Mouse (Mus musculus) c-Kit-positive CD71-positive TER-119-negative erythroid progenitor cells, embryonic 14.5 days (primary cell): Measurements from ENCODE around the gene Fam173a.
A peak's percentile ranks its signal among the peaks of the same experiment; 100 is the strongest.
"Not testable (repeated sequence)": the region's sequence is repeated elsewhere in the genome, so short reads cannot be mapped to it uniquely, and the experiment has no call there.

ENCODE experiments used
- DNase-seq: peaks from one replicate; pipeline ENCODE4 v3.0.0-alpha.2; 2013; ENCODE audit warnings: low read depth

Fam173a gene

GRCm38 (mm10) chr17:25828712-25829557 is 36.2 kb upstream of the Fam173a start, which contains the start of gene Jmjd8:
Jmjd8 (plus strand) TSS chr17:25828867.
- peak; percentile 69 for DNase-seq

- DNase-seq, result no peak
Observed at GRCm38 (mm10) chr17:25828223-25828594, 35.5 kb upstream of the Fam173a start.

GRCm38 (mm10) chr17:25827546-25828222 is 35.0 kb upstream of the Fam173a start:
- DNase-seq, result no peak

- DNase-seq, result no peak
Observed at GRCm38 (mm10) chr17:25827011-25827410, 34.3 kb upstream of the Fam173a start.

GRCm38 (mm10) chr17:25825984-25826570 is 33.4 kb upstream of the Fam173a start:
- DNase-seq, result no peak

GRCm38 (mm10) chr17:25825311-25825710 is 32.6 kb upstream of the Fam173a start:
- no peak for DNase-seq

GRCm38 (mm10) chr17:25824362-25825142 is 31.9 kb upstream of the Fam173a start:
- no peak for DNase-seq

- peak; percentile 87 for DNase-seq
Observed at GRCm38 (mm10) chr17:25823452-25823851, 30.8 kb upstream of the Fam173a start, which contains the start of gene Wdr24. Wdr24 (plus strand) TSS chr17:25823627.

GRCm38 (mm10) chr17:25818851-25819780 is 26.4 kb upstream of the Fam173a start:
- no peak for DNase-seq

- no peak for DNase-seq
Observed at GRCm38 (mm10) chr17:25817662-25818061, 25.0 kb upstream of the Fam173a start.

GRCm38 (mm10) chr17:25813471-25813870 is 20.8 kb upstream of the Fam173a start:
- peak; percentile 71 for DNase-seq

GRCm38 (mm10) chr17:25810890-25811289 is 18.2 kb upstream of the Fam173a start:
- DNase-seq, result no peak

GRCm38 (mm10) chr17:25809606-25810340 is 17.1 kb upstream of the Fam173a start:
- DNase-seq, result no peak

GRCm38 (mm10) chr17:25808789-25809605 is 16.3 kb upstream of the Fam173a start, which contains the start of gene Fbxl16:
Fbxl16 (plus strand) TSS chr17:25809085.
- no peak for DNase-seq

GRCm38 (mm10) chr17:25808028-25808427 is 15.3 kb upstream of the Fam173a start:
- DNase-seq, result no peak

GRCm38 (mm10) chr17:25807452-25807851 is 14.8 kb upstream of the Fam173a start:
- not testable (repeated sequence) for DNase-seq

GRCm38 (mm10) chr17:25806507-25806906 is 13.8 kb upstream of the Fam173a start:
- DNase-seq, result no peak

- DNase-seq, result no peak
Observed at GRCm38 (mm10) chr17:25802825-25803517, 10.3 kb upstream of the Fam173a start.

- peak; percentile 73 for DNase-seq
Observed at GRCm38 (mm10) chr17:25801029-25801428, 8.3 kb upstream of the Fam173a start.
